Mouse (Mus musculus) left cerebral cortex, adult 2 months (tissue): ENCODE data around the gene Slc16a10. TPM values are rescaled to one million over a fixed set of nuclear protein-coding genes. Genes with fewer than 3 reads are reported as not detected.
A peak's percentile ranks its signal among the peaks of the same experiment; 100 is the strongest.

Source experiments
- DNase-seq, 2 experiments: peaks; one replicate each; pipeline ENCODE4 v3.0.0; 2021 to 2022; ENCODE audit warnings: low spot score in 2 of 2, mixed read lengths in 1 of 2; ENCODE audit errors: extremely low spot score in 1 of 2
- H3K27ac ChIP-seq: fragments of 200-600 bp; 2 replicates; pipeline ENCODE4 v1.8.1; 2022
- H3K4me3 ChIP-seq: fragments of 200-600 bp; 2 replicates; pipeline ENCODE4 v1.8.1; 2022
- CTCF ChIP-seq: fragments of 200-600 bp; IDR thresholded peaks from 2 replicates; pipeline ENCODE4 v1.8.1; 2022; ENCODE audit warnings: antibody characterized with exemption, mild to moderate bottlenecking, moderate library complexity
- intact Hi-C: fragments of 180-260 bp; cut with DNase I; formaldehyde crosslinking; loops from one replicate; pipeline ENCODE4 v1.15.1; 2025
- total RNA-seq, 2 experiments: library from RNA; stranded (reverse); gene quantifications; 2 replicates each; pipeline ENCODE4 v1.2.3; 2021

Gene Slc16a10
- total RNA-seq, 2 experiments from 2014 or later, result 2.4 to 4.1 TPM

DNA sequence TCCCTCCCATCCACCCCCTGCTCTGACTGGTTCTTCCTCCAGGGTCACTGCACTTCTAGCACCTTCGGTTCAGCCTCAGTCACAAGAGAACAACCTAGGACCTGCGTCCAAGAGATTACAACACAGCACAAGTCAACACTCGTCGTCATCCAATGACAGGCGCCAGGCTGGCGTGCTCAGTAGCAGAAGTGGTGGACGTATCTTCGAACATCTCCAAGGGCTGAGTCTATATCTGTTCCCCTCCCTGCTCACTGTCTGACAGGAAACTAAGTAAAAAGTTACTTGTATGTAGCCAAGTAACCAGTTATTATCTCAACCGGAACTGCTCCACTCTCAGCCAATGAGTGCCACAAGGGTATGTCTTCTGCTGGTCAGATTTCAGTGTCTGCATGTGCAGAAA is 16.9 kb downstream of the Slc16a10 start:
- TF ChIP-seq CTCF, result no peak
- Histone ChIP-seq H3K4me3 (no peak overlapping the region), H3K27ac (no peak overlapping the region)
- no peak for DNase-seq
- intact Hi-C loops, result no loop called here

DNA sequence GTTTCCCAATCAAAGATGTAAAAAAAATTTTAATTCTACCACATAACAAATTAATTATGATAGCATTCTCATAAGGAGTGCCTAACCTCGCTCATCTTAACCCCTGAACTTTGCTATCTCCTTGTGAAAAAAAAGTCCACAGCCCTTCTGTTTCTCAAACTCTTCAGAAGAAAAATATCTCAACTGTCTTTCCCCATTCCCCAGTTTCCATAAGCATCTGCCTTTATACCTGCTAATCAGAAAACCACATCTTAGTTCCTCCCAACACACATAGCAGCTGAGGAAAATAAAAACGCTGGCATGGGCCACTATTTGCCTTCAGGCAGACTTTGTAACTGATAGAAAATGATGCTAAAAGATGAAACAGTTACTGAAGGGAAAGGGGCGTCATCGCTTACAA is 17.5 kb downstream of the Slc16a10 start:
- DNase-seq, result no peak
- TF ChIP-seq CTCF, result no peak
- no peak overlapping the region for H3K4me3 ChIP-seq
- intact Hi-C loops, result no loop called here
- no peak overlapping the region for H3K27ac ChIP-seq

DNA sequence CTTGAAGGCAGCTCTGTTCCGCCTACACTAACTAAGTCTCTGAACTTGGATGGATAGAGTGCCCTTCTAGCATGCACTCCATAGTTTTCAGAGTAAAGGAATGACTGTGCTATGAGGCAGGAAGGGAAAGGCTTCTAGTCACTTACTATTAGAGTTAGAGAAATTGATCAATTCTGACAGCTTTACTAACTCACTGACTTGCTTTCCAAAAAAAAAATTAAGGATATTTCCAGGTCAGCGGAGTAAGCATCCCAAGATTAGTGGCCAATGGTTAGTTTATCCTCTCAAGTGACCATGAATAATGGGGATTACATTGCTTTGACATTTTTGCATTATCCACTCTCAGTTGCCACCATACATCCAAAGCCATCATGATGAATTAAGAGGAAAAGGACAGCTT is 18.0 kb downstream of the Slc16a10 start:
- intact Hi-C loops, result no loop called here
- no peak overlapping the region for H3K27ac ChIP-seq
- H3K4me3 ChIP-seq, result no peak overlapping the region
- TF ChIP-seq CTCF, result no peak
- DNase-seq, result no peak

DNA sequence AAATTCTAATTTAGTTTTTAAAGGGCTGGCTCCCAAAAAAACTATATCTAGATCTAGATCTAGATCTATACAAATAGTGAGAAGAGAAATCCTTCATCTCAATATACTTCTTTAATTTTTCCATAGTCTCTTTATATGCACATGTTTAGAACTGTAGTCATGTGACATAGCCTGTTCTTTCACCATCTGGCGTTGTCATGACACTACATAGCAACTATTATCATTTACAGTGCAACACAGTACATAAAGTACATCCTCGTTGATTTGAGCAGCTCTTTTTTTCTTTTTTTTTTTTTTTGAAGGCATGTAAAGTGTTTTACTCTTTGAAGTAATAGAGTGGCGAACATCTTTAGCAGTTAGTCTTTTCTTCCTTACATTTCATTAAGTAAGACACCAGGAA is 22.6 kb downstream of the Slc16a10 start:
- Histone ChIP-seq H3K4me3 (no peak overlapping the region), H3K27ac (no peak overlapping the region)
- no peak for TF ChIP-seq CTCF
- DNase-seq, result no peak
- intact Hi-C loops, result no loop called here

DNA sequence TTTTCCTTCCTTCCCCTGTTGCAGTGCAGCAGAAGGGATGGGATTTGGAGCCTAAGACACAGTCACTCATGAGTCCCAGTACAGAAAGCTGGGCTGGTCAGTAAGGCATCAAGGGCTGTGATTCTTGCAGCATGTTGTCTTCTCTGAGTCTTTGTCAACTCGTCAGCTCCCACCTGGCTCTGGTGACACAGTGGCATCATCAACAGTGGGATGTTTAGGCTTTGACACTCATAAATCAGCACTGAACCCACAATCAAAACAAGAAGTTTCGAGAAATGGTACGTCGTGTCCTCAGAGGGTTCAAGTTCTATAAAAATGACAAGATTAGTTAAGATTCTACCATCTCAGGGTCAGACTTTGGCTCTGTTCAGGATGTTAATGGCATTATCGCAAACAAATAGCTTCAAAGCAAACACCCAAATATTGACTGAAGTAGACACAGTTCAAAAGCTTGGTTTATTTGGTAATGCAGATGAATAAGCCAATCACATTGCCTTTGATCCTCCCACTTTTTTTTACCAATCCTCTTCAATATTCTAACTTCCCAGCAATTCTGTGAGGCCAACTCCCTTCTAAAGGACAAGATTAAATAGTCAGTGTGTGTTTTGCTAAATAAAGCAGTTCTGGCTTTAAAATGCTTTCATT is 23.2 kb downstream of the Slc16a10 start:
- H3K27ac ChIP-seq, result no peak overlapping the region
- DNase-seq, result no peak
- TF ChIP-seq CTCF, result no peak
- no peak overlapping the region for H3K4me3 ChIP-seq
- intact Hi-C loops, result no loop called here

DNA sequence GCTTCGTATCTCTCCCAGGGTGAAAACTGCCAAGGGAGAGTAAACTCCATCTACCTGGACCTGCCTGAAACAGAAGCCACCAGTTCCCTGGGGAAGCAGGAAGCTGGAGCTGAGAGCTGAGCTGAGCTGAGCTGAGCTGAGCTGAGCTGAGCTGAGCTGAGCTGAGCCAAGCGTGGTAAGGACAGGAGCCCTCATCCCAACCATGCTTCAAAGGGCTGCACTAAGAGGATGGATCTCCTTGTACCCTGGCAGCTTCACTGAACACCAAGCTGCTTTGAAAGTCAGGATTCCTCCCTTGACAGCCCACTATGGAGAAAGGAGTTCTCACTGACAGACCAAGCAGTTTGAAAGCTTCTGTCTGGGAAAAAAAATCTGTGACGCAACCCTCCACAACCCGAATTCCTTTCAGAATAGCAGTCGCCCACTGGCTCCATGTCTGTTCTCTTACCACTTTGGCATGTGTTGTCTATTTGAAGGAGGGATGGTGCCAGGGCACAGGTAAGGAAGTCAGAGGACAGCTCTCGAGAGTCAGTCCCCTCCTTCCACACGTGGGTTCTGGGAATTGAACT is 28.5 kb downstream of the Slc16a10 start:
- DNase-seq, result no peak
- TF ChIP-seq CTCF, result no peak
- Histone ChIP-seq H3K27ac (no peak overlapping the region), H3K4me3 (no peak overlapping the region)
- intact Hi-C loops, result no loop called here

DNA sequence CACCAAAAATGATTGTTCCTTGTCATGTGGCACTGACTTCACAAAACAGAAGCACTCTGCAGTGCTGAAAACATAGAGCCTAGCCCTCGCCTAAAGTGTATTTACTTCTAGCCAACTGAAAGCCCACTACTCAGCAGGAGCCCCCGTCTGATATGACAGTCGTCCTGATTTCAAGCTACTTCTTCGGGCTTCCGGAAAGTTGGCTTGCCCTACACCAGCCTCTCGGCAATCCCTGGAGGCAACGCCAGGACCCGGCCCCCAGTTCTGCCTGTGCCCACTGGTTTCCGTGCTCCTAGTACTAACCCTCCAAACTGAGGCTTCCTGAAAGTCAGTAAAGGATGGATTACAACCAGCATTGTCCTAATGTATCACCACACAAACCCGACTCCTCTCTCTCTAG is 29.8 kb downstream of the Slc16a10 start:
- no peak overlapping the region for H3K4me3 ChIP-seq
- no peak for TF ChIP-seq CTCF
- DNase-seq, result no peak
- no peak overlapping the region for H3K27ac ChIP-seq
- intact Hi-C loops, result no loop called here

DNA sequence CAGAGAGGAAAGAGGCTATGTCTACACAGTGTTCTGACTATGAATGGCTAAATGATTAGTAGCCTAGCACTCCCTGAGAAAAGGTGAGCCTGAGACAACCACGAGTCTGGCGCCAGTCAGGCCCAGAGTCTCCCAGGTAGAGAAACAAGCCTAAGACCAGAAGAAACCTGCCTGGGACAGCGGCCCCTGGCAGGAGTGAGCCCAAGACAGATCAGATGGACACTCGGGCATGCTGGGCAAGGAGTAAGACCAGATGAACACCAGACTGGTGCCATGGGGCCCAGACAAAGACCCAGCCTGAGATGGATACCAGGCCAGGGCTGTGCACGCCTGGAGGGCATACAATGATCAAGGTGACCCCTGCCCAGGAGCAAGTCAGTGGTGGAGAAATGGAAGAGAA is 32.5 kb downstream of the Slc16a10 start:
- no peak overlapping the region for H3K4me3 ChIP-seq
- TF ChIP-seq CTCF, result no peak
- DNase-seq, result no peak
- H3K27ac ChIP-seq, result no peak overlapping the region
- intact Hi-C loops, result no loop called here

DNA sequence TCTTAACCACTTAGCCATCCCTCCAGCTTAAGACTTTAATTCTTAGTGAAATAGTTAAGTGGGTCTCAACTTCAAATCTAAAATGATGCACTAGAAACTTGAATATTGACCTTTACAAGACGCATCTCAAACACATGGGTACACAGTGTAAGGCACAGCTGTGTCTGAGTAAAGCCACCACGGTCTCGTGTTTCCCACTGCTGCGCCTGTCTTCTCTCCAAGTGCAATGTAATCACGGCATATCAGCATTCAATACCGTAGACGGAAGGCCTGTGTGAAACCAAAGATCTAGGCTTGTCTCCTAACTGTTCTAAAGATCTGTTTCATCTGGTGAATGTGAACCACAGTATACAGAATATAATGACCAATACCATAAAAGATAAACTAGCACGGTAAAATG is 33.1 kb downstream of the Slc16a10 start:
- Histone ChIP-seq H3K27ac (no peak overlapping the region), H3K4me3 (no peak overlapping the region)
- DNase-seq, result no peak
- no peak for TF ChIP-seq CTCF
- intact Hi-C loops, result no loop called here

DNA sequence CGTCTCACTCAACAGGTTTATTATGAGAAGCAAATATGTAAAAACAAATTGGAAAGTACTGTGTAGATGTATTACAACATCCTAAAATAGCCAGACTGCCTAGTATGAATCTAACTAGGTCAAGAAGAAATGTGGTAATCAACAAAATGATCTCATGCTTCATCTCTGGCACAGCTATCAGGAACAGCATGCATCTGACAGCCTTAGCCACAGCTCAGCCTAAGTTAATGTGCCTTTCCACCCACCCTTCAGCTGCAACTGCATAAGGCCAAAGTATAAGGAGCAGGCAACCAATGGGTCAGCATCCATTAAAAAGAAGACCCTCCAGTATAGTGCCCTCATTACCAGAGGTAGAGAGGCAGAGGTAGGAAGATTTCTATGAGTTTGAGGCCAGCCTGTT is 34.1 kb downstream of the Slc16a10 start:
- Histone ChIP-seq H3K4me3 (no peak overlapping the region), H3K27ac (peak overlapping the region; percentile 50; the same call in 1 of the 2 replicates)
- TF ChIP-seq CTCF, result no peak
- intact Hi-C loops, result no loop called here
- no peak for DNase-seq

DNA sequence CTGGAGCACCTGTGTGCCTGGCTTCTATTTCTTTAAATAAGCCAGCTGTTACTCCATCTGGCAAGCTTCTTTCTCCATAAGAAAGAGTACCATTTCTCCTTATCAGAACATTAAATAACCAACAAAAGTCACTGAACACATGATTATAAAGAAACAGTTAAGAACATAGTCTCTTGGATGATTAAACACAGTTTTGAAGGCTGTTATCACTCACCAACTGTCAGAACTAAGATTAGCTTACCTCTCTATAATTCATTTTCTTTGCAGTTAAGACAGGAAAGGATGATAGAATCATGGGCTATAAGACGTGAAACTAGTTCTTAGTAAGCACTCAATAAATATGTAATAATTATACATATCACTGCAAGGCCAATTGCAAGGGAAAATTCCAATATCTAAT is 36.9 kb downstream of the Slc16a10 start:
- no peak for DNase-seq
- intact Hi-C loops, result no loop called here
- TF ChIP-seq CTCF, result no peak
- H3K4me3 ChIP-seq, result no peak overlapping the region
- no peak overlapping the region for H3K27ac ChIP-seq

DNA sequence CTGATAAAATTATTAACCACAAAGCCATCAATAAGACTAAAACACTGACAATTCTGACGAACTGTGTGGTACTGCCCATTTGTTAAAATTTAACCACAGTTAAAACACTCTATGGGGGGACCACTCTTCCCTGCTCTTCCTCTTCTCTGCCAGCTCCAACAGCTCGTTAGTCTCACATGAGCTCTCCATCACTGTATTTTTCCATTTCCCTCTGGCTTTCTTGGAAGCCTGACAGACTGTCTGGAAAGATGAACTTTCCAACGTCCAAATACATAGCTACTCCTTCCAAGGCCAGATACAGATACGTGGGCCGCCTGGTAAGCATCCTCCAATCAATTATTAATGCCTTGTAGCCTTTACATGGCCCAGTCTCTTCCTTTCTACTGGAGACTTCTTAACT is 38.3 kb downstream of the Slc16a10 start:
- Histone ChIP-seq H3K27ac (no peak overlapping the region), H3K4me3 (no peak overlapping the region)
- no peak for TF ChIP-seq CTCF
- intact Hi-C loops, result no loop called here
- no peak for DNase-seq

DNA sequence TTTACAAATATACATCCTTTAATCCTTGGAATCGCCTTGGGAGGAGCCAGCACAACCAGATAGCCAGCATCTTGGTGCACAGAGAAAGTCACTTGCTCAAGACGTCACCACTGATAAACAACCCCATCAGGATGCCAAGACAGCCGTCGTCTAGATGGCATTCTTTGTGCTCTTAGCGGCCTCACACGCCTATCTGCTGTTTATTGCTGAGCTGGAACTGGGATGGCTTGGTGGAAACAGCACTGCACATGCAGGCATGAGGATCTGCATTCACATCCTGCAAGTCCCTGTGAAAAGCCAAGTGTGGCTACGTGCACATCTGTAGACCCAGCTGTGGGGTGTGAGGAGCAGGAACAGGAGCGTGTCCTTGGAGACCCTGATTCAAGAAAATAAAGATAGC is 39.1 kb downstream of the Slc16a10 start:
- intact Hi-C loops, result no loop called here
- H3K27ac ChIP-seq, result no peak overlapping the region
- DNase-seq, result no peak
- TF ChIP-seq CTCF, result no peak
- no peak overlapping the region for H3K4me3 ChIP-seq
